Comparison of ENCODE assay signal across 8 mouse cellular contexts in the genomic region with DNA sequence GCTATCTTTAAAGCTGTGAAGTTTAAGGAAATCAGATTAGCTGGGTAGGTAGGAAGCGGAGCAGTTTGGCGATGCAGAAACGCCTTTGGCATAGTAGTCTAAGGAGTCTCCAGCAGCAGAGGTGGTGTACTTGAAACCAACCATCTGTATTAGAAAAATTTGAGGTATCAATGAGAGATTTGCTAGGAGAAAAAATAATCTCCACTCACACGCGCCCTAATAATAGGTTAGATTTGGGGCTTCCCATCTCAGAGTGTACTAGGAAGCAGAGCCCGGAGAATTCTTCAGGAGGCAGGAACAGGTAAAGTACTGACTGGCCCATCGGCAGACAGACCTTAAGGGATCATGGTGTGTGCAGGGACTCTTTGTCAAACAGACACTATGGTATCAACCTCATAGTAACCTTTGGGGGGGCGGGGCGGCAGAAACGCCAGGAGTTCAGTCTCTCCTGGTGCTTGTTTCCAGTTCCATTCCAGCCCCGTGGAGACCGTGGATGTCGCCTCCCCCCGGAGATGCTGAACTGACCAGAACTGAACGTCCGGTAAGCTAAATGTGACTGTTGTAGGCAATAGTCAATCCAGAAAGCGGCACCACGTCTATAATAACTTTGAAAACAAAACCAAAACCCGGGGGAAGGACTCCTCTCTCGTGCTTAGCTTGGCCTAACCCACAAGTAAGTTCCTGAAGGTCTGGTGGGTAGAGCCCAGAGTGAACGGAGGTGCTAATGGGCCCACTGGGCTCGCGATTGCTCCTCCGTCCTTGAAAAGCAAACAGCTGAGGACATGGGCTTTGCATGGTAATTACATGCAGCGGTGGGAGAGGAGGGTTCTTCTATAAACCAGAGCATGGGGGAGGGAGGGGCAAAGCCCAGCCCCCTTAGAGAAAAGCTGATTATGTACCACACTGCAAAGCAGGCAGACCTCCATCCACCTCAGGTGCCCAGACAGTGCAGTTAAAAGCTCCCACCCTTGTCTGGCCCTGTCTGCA. TPM values are rescaled to one million over a fixed set of nuclear protein-coding genes. Genes with fewer than 3 reads are reported as not detected.
DNase-seq lines count a peak whose midpoint lies in the region; ATAC-seq and TF ChIP-seq lines count a peak whose summit lies in the region.

No protein-coding gene starts in this region.

- peak overlapping the region; percentile 54 for H3K4me3 ChIP-seq in heart, embryonic 12.5 days
- H3K4me3 ChIP-seq in bone marrow, adult 2 months (replicated peaks; ENCODE audit: control insufficient read depth, low read depth, low read length): peak overlapping the region; percentile 58
- H3K4me3 ChIP-seq in hindbrain, embryonic 14.5 days (replicated peaks; ENCODE audit: low read length): no peak overlapping the region

- no peak for TF ChIP-seq CTCF in bone marrow, adult 2 months (IDR thresholded peaks at IDR 0.05; ENCODE audit: control insufficient read depth, insufficient read depth, low read length)

- WGBS in heart, embryonic 12.5 days: 13% methylated on average over 25 of the region's 25 CpGs
- WGBS in bone marrow, adult 2 months: 8% methylated on average over 25 of the region's 25 CpGs
- WGBS in hindbrain, embryonic 14.5 days: 7% methylated on average over 25 of the region's 25 CpGs

- DNase-seq in heart, postnatal 4 days: no peak
- no peak for DNase-seq in hindbrain, embryonic 14.5 days (ENCODE audit: low spot score)
- peak; percentile 29 for DNase-seq in mesoderm, embryonic 11.5 days (ENCODE audit: low read depth, low spot score)
- DNase-seq in gastrocnemius, postnatal 10 days: no peak
- no peak for DNase-seq in gastrocnemius, postnatal 4 days (ENCODE audit: low spot score in 2 of 2)
- DNase-seq in gastrocnemius, adult 8-10 months (ENCODE audit: low spot score in 2 of 2): no peak

- no peak overlapping the region for H3K27ac ChIP-seq in heart, embryonic 12.5 days (ENCODE audit: poor library complexity, severe bottlenecking)
- no peak overlapping the region for H3K27ac ChIP-seq in bone marrow, adult 2 months (ENCODE audit: control insufficient read depth, insufficient read depth, low read depth, low read length, poor library complexity)
- no peak overlapping the region for H3K27ac ChIP-seq in hindbrain, embryonic 14.5 days

- H3K4me1 ChIP-seq in heart, embryonic 12.5 days (replicated peaks): peaks cover 3% of the 10 kb centered on the region; the same call in 1 of the 2 replicates
- H3K4me1 ChIP-seq in bone marrow, adult 2 months (ENCODE audit: control insufficient read depth, insufficient read depth, low read length): no peaks in the 10 kb centered on the region; the same call in none of the 2 replicates
- H3K4me1 ChIP-seq in hindbrain, embryonic 14.5 days (replicated peaks; ENCODE audit: control insufficient read depth, insufficient read depth, low read length): peaks cover 25% of the 10 kb centered on the region

- TF ChIP-seq POLR2A in bone marrow, adult 2 months (IDR thresholded peaks at IDR 0.05; ENCODE audit: borderline replicate concordance, control insufficient read depth, low read depth, low read length): no peak

- H3K9me3 ChIP-seq in heart, embryonic 12.5 days (replicated peaks): no peaks in the 10 kb centered on the region
- H3K9me3 ChIP-seq in hindbrain, embryonic 14.5 days (ENCODE audit: control insufficient read depth, low read length): no peaks in the 10 kb centered on the region

- ATAC-seq in heart, embryonic 12.5 days (ENCODE audit: insufficient number of reproducible peaks, low FRiP score): no peak
- ATAC-seq in hindbrain, embryonic 14.5 days (ENCODE audit: low FRiP score): no peak

- peaks cover 7% of the 10 kb centered on the region; the same call in 1 of the 2 replicates for H3K27me3 ChIP-seq in heart, embryonic 12.5 days (replicated peaks)
- H3K27me3 ChIP-seq in hindbrain, embryonic 14.5 days (ENCODE audit: control insufficient read depth, insufficient read depth, low read length): peaks cover 30% of the 10 kb centered on the region

- peak overlapping the region; percentile 76; the same call in 1 of the 2 replicates for H3K9ac ChIP-seq in heart, embryonic 12.5 days
- peak overlapping the region; percentile 47; the same call in 1 of the 2 replicates for H3K9ac ChIP-seq in hindbrain, embryonic 14.5 days

- H3K36me3 ChIP-seq in heart, embryonic 12.5 days: no peaks in the 10 kb centered on the region
- H3K36me3 ChIP-seq in hindbrain, embryonic 14.5 days (replicated peaks; ENCODE audit: control insufficient read depth, insufficient read depth): no peaks in the 10 kb centered on the region

- H3K4me2 ChIP-seq in heart, embryonic 12.5 days: peak overlapping the region; percentile 77
- peak overlapping the region; percentile 58 for H3K4me2 ChIP-seq in hindbrain, embryonic 14.5 days (replicated peaks)

RNA-seq across cellular contexts. Expression of a gene that starts 1.0 kb away (rescaled TPM):
- polyA plus RNA-seq in heart, embryonic 12.5 days (2016; fragmentation: Nextera tagmentation; extraction: Ambion mirVana): 4.2 and 4.3 TPM in 2 replicates
- total RNA-seq in heart, postnatal 4 days (2021): 1 to 10 TPM; 3.7 to 4.5 TPM
- 0.84 and 3.6 TPM in 2 replicates for polyA plus RNA-seq in bone marrow, adult 2 months (2011; ENCODE audit: insufficient read depth, insufficient read length, low replicate concordance, missing spikeins)
- 0.76 and 1.3 TPM in 2 replicates for polyA plus RNA-seq in hindbrain, embryonic 14.5 days (2014; fragmentation: Nextera tagmentation; extraction: Ambion mirVana)
- total RNA-seq in gastrocnemius, postnatal 10 days (2021): 1 to 10 TPM; 1.9 to 3.4 TPM
- total RNA-seq in gastrocnemius, postnatal 4 days (2021): 1 to 10 TPM; 4.7 to 6.6 TPM
- total RNA-seq in gastrocnemius, adult 8-10 months (2022): under 1 TPM; 0.49 to 0.85 (median 0.74) TPM

RNA-seq across cellular contexts. Expression of a gene that starts 15.8 kb away (rescaled TPM):
- polyA plus RNA-seq in heart, embryonic 12.5 days (2016; fragmentation: Nextera tagmentation; extraction: Ambion mirVana): 10.3 and 11.0 TPM in 2 replicates
- total RNA-seq in heart, postnatal 4 days (2021): 1 to 10 TPM; 8.0 to 8.2 TPM
- polyA plus RNA-seq in bone marrow, adult 2 months (2011; ENCODE audit: insufficient read depth, insufficient read length, low replicate concordance, missing spikeins): 7.0 and 7.5 TPM in 2 replicates
- 6.7 and 7.7 TPM in 2 replicates for polyA plus RNA-seq in hindbrain, embryonic 14.5 days (2014; fragmentation: Nextera tagmentation; extraction: Ambion mirVana)
- total RNA-seq in gastrocnemius, postnatal 10 days (2021): 1 to 10 TPM; 7.0 to 7.7 TPM
- 10 to 100 TPM; 10.4 to 12.0 TPM for total RNA-seq in gastrocnemius, postnatal 4 days (2021)
- total RNA-seq in gastrocnemius, adult 8-10 months (2022): 10 to 100 TPM in 2 of 4 experiments, 1 to 10 TPM in 2; 7.9 to 10.8 (median 9.8) TPM

RNA-seq across cellular contexts. Expression of a gene that starts 41.2 kb away (rescaled TPM):
- 212 and 237 TPM in 2 replicates for polyA plus RNA-seq in heart, embryonic 12.5 days (2016; fragmentation: Nextera tagmentation; extraction: Ambion mirVana)
- total RNA-seq in heart, postnatal 4 days (2021): 100 to 1,000 TPM; 156 to 173 TPM
- polyA plus RNA-seq in bone marrow, adult 2 months (2011; ENCODE audit: insufficient read depth, insufficient read length, low replicate concordance, missing spikeins): 8.7 and 18.6 TPM in 2 replicates
- 1,054 and 1,085 TPM in 2 replicates for polyA plus RNA-seq in hindbrain, embryonic 14.5 days (2014; fragmentation: Nextera tagmentation; extraction: Ambion mirVana)
- 100 to 1,000 TPM; 103 to 128 TPM for total RNA-seq in gastrocnemius, postnatal 10 days (2021)
- total RNA-seq in gastrocnemius, postnatal 4 days (2021): 100 to 1,000 TPM; 219 to 226 TPM
- total RNA-seq in gastrocnemius, adult 8-10 months (2022): 10 to 100 TPM; 57.0 to 71.2 (median 62.4) TPM

RNA-seq across cellular contexts. Expression of a gene that starts 42.5 kb away (rescaled TPM):
- 104 and 111 TPM in 2 replicates for polyA plus RNA-seq in heart, embryonic 12.5 days (2016; fragmentation: Nextera tagmentation; extraction: Ambion mirVana)
- total RNA-seq in heart, postnatal 4 days (2021): 10 to 100 TPM; 76.7 to 77.5 TPM
- 11.1 and 13.0 TPM in 2 replicates for polyA plus RNA-seq in bone marrow, adult 2 months (2011; ENCODE audit: insufficient read depth, insufficient read length, low replicate concordance, missing spikeins)
- polyA plus RNA-seq in hindbrain, embryonic 14.5 days (2014; fragmentation: Nextera tagmentation; extraction: Ambion mirVana): 88.4 and 103 TPM in 2 replicates
- total RNA-seq in gastrocnemius, postnatal 10 days (2021): 100 to 1,000 TPM; 144 to 146 TPM
- 100 to 1,000 TPM; 155 to 166 TPM for total RNA-seq in gastrocnemius, postnatal 4 days (2021)
- 100 to 1,000 TPM; 163 to 198 (median 181) TPM for total RNA-seq in gastrocnemius, adult 8-10 months (2022)
